Mouse (Mus musculus): ENCODE measurements at regions not wholly inside any gene's neighbourhood (a gene's known extent, or its start where the extent isn't known, plus 50 kb on each side); places are given as distances from the start of the nearest gene placed in this dataset.

- H3K36me3 ChIP-seq (ENCODE audit: control insufficient read depth, insufficient read depth, low read length): no peaks in the 10 kb centered on the region
- DNase-seq (ENCODE audit: low spot score): no peak
- H3K27ac ChIP-seq (ENCODE audit: low read depth, low read length): no peak overlapping the region
- H3K27me3 ChIP-seq (replicated peaks; ENCODE audit: control insufficient read depth, insufficient read depth, low read length): no peaks in the 10 kb centered on the region
- H3K4me3 ChIP-seq (ENCODE audit: low read depth, low read length): no peak overlapping the region
- ATAC-seq: no peak
- no peak overlapping the region for H3K9ac ChIP-seq (ENCODE audit: low read length)
- WGBS: 90% methylated on average over 5 of the region's 5 CpGs
- no peaks in the 10 kb centered on the region for H3K4me1 ChIP-seq (ENCODE audit: control insufficient read depth, insufficient read depth, low read length)
- H3K4me2 ChIP-seq (ENCODE audit: low read length): no peak overlapping the region
- no peaks in the 10 kb centered on the region for H3K9me3 ChIP-seq (replicated peaks; ENCODE audit: control insufficient read depth, low read length)
Measured at GRCm38 (mm10) chr1:89279382-89279781, 175.2 kb upstream of the Agap1 start.

GRCm38 (mm10) chr1:89281107-89281655, 173.4 kb upstream of the Agap1 start:
- ATAC-seq (no peak), DNase-seq (ENCODE audit: low spot score) (no peak)
- H3K36me3 ChIP-seq (ENCODE audit: control insufficient read depth, insufficient read depth, low read length): no peaks in the 10 kb centered on the region
- H3K4me3 ChIP-seq (ENCODE audit: low read depth, low read length): no peak overlapping the region
- H3K9ac ChIP-seq (ENCODE audit: low read length): no peak overlapping the region
- H3K4me1 ChIP-seq (ENCODE audit: control insufficient read depth, insufficient read depth, low read length): no peaks in the 10 kb centered on the region
- H3K27ac ChIP-seq (ENCODE audit: low read depth, low read length): no peak overlapping the region
- H3K9me3 ChIP-seq (replicated peaks; ENCODE audit: control insufficient read depth, low read length): no peaks in the 10 kb centered on the region
- H3K4me2 ChIP-seq (ENCODE audit: low read length): no peak overlapping the region
- WGBS: 63% methylated on average over 1 of the region's 1 CpGs
- no peaks in the 10 kb centered on the region for H3K27me3 ChIP-seq (replicated peaks; ENCODE audit: control insufficient read depth, insufficient read depth, low read length)

- DNase-seq (ENCODE audit: low spot score) (no peak), ATAC-seq (no peak)
- Histone ChIP-seq H3K27me3 (replicated peaks; ENCODE audit: control insufficient read depth, insufficient read depth, low read length) (no peaks in the 10 kb centered on the region), H3K36me3 (ENCODE audit: control insufficient read depth, insufficient read depth, low read length) (no peaks in the 10 kb centered on the region), H3K4me2 (ENCODE audit: low read length) (no peak overlapping the region), H3K27ac (ENCODE audit: low read depth, low read length) (no peak overlapping the region), H3K9me3 (replicated peaks; ENCODE audit: control insufficient read depth, low read length) (no peaks in the 10 kb centered on the region), H3K4me1 (ENCODE audit: control insufficient read depth, insufficient read depth, low read length) (no peaks in the 10 kb centered on the region), H3K4me3 (ENCODE audit: low read depth, low read length) (no peak overlapping the region), H3K9ac (ENCODE audit: low read length) (no peak overlapping the region)
- WGBS: 49% methylated on average over 4 of the region's 4 CpGs
Measured at GRCm38 (mm10) chr1:89285041-89285440, 169.6 kb upstream of the Agap1 start.

GRCm38 (mm10) chr1:89287136-89287795, 167.3 kb upstream of the Agap1 start:
- H3K27me3 ChIP-seq (replicated peaks; ENCODE audit: control insufficient read depth, insufficient read depth, low read length): no peaks in the 10 kb centered on the region
- no peaks in the 10 kb centered on the region for H3K36me3 ChIP-seq (ENCODE audit: control insufficient read depth, insufficient read depth, low read length)
- DNase-seq (ENCODE audit: low spot score) (no peak), ATAC-seq (no peak)
- H3K9me3 ChIP-seq (replicated peaks; ENCODE audit: control insufficient read depth, low read length): no peaks in the 10 kb centered on the region
- H3K4me1 ChIP-seq (ENCODE audit: control insufficient read depth, insufficient read depth, low read length): no peaks in the 10 kb centered on the region
- H3K4me2 ChIP-seq (ENCODE audit: low read length): no peak overlapping the region
- no peak overlapping the region for H3K9ac ChIP-seq (ENCODE audit: low read length)
- H3K27ac ChIP-seq (ENCODE audit: low read depth, low read length): no peak overlapping the region
- 92% methylated on average over 10 of the region's 10 CpGs for WGBS
- no peak overlapping the region for H3K4me3 ChIP-seq (ENCODE audit: low read depth, low read length)

GRCm38 (mm10) chr1:89288001-89288400, 166.6 kb upstream of the Agap1 start:
- Histone ChIP-seq H3K9me3 (replicated peaks; ENCODE audit: control insufficient read depth, low read length) (no peaks in the 10 kb centered on the region), H3K4me1 (ENCODE audit: control insufficient read depth, insufficient read depth, low read length) (no peaks in the 10 kb centered on the region), H3K4me2 (ENCODE audit: low read length) (no peak overlapping the region), H3K36me3 (ENCODE audit: control insufficient read depth, insufficient read depth, low read length) (no peaks in the 10 kb centered on the region), H3K4me3 (ENCODE audit: low read depth, low read length) (no peak overlapping the region), H3K27me3 (replicated peaks; ENCODE audit: control insufficient read depth, insufficient read depth, low read length) (no peaks in the 10 kb centered on the region), H3K27ac (ENCODE audit: low read depth, low read length) (no peak overlapping the region), H3K9ac (ENCODE audit: low read length) (no peak overlapping the region)
- ATAC-seq (no peak), DNase-seq (ENCODE audit: low spot score) (no peak)

GRCm38 (mm10) chr1:89288921-89289320, 165.7 kb upstream of the Agap1 start:
- Histone ChIP-seq H3K27ac (ENCODE audit: low read depth, low read length) (no peak overlapping the region), H3K9me3 (replicated peaks; ENCODE audit: control insufficient read depth, low read length) (no peaks in the 10 kb centered on the region), H3K4me1 (ENCODE audit: control insufficient read depth, insufficient read depth, low read length) (no peaks in the 10 kb centered on the region), H3K4me3 (ENCODE audit: low read depth, low read length) (no peak overlapping the region), H3K4me2 (ENCODE audit: low read length) (no peak overlapping the region), H3K27me3 (replicated peaks; ENCODE audit: control insufficient read depth, insufficient read depth, low read length) (no peaks in the 10 kb centered on the region), H3K9ac (ENCODE audit: low read length) (no peak overlapping the region), H3K36me3 (ENCODE audit: control insufficient read depth, insufficient read depth, low read length) (no peaks in the 10 kb centered on the region)
- no peak for DNase-seq (ENCODE audit: low spot score)
- no peak for ATAC-seq
- 87% methylated on average over 2 of the region's 2 CpGs for WGBS

GRCm38 (mm10) chr1:89296691-89297090, 157.9 kb upstream of the Agap1 start:
- ATAC-seq: no peak
- Histone ChIP-seq H3K4me3 (ENCODE audit: low read depth, low read length) (no peak overlapping the region), H3K9ac (ENCODE audit: low read length) (no peak overlapping the region), H3K4me2 (ENCODE audit: low read length) (no peak overlapping the region), H3K9me3 (replicated peaks; ENCODE audit: control insufficient read depth, low read length) (no peaks in the 10 kb centered on the region), H3K27me3 (replicated peaks; ENCODE audit: control insufficient read depth, insufficient read depth, low read length) (no peaks in the 10 kb centered on the region), H3K27ac (ENCODE audit: low read depth, low read length) (no peak overlapping the region), H3K36me3 (ENCODE audit: control insufficient read depth, insufficient read depth, low read length) (no peaks in the 10 kb centered on the region), H3K4me1 (ENCODE audit: control insufficient read depth, insufficient read depth, low read length) (no peaks in the 10 kb centered on the region)
- no peak for DNase-seq (ENCODE audit: low spot score)
- WGBS: 85% methylated on average over 3 of the region's 3 CpGs

GRCm38 (mm10) chr1:89297766-89298165, 156.8 kb upstream of the Agap1 start:
- ATAC-seq (no peak), DNase-seq (ENCODE audit: low spot score) (no peak)
- Histone ChIP-seq H3K4me3 (ENCODE audit: low read depth, low read length) (no peak overlapping the region), H3K4me1 (ENCODE audit: control insufficient read depth, insufficient read depth, low read length) (no peaks in the 10 kb centered on the region), H3K9ac (ENCODE audit: low read length) (no peak overlapping the region), H3K27ac (ENCODE audit: low read depth, low read length) (no peak overlapping the region), H3K27me3 (replicated peaks; ENCODE audit: control insufficient read depth, insufficient read depth, low read length) (no peaks in the 10 kb centered on the region), H3K9me3 (replicated peaks; ENCODE audit: control insufficient read depth, low read length) (no peaks in the 10 kb centered on the region), H3K36me3 (ENCODE audit: control insufficient read depth, insufficient read depth, low read length) (no peaks in the 10 kb centered on the region), H3K4me2 (ENCODE audit: low read length) (no peak overlapping the region)
- 91% methylated on average over 11 of the region's 11 CpGs for WGBS

- H3K27ac ChIP-seq (ENCODE audit: low read depth, low read length): no peak overlapping the region
- H3K9ac ChIP-seq (ENCODE audit: low read length): no peak overlapping the region
- no peak overlapping the region for H3K4me2 ChIP-seq (ENCODE audit: low read length)
- 91% methylated on average over 6 of the region's 6 CpGs for WGBS
- H3K9me3 ChIP-seq (replicated peaks; ENCODE audit: control insufficient read depth, low read length): no peaks in the 10 kb centered on the region
- DNase-seq (ENCODE audit: low spot score) (no peak), ATAC-seq (no peak)
- H3K36me3 ChIP-seq (ENCODE audit: control insufficient read depth, insufficient read depth, low read length): no peaks in the 10 kb centered on the region
- H3K27me3 ChIP-seq (replicated peaks; ENCODE audit: control insufficient read depth, insufficient read depth, low read length): no peaks in the 10 kb centered on the region
- no peak overlapping the region for H3K4me3 ChIP-seq (ENCODE audit: low read depth, low read length)
- no peaks in the 10 kb centered on the region for H3K4me1 ChIP-seq (ENCODE audit: control insufficient read depth, insufficient read depth, low read length)
Measured at GRCm38 (mm10) chr1:89301151-89301550, 153.5 kb upstream of the Agap1 start.
